Mouse (Mus musculus): ENCODE results near the gene Bri3bp.
A peak's percentile ranks its signal among the peaks of the same experiment; 100 is the strongest.
"Not testable (repeated sequence)": the region's sequence is repeated elsewhere in the genome, so short reads cannot be mapped to it uniquely, and the experiment has no call there.

The Bri3bp gene

DNA sequence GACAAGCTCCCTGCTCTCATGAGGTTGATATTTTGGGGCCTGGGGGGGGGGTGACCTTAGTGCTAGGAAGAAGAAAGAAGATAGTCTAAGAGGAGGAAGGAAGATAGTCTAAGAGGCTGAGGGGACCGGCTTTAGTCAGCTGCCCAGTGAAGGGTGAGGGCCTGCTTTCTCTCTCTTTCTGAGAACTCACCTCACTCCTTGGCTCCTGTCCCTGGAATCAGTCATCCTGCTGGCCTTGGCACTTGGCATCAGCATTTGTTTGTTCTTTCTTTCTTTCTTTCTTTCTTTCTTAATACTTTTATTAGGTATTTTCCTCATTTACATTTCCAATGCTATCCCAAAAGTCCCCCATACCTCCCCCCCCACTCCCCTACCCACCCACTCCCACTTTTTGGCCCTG, 44.7 kb downstream of the Bri3bp start:
- DNase-seq (ENCODE audit: low read depth, low spot score): no peak

GRCm38 (mm10) chr5:125487375-125488115, 46.2 kb downstream of the Bri3bp start:
- DNase-seq (ENCODE audit: low read depth, low spot score): no peak

DNA sequence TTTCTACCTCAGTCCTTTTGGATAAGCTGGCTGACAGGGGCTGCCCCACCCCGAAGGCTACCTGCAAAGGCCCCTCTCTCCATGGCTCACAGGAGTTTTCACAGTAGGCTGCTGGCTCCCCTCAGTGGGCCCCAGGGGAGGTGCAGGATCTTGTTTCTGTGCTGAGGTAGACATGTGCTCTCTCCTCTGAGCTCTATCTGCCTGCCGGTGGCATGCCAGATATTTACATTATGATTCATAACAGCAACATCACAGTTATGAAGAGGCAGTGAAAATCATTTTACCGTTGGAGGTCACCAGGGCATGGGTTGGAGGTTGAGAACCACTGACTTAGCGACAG, 46.7 kb downstream of the Bri3bp start:
- no peak for DNase-seq (ENCODE audit: low read depth, low spot score)

GRCm38 (mm10) chr5:125488953-125489352, 47.6 kb downstream of the Bri3bp start:
- not testable (repeated sequence) for DNase-seq (ENCODE audit: low read depth, low spot score)

GRCm38 (mm10) chr5:125491107-125491506, 49.7 kb downstream of the Bri3bp start:
- DNase-seq (ENCODE audit: low read depth, low spot score): no peak

DNA sequence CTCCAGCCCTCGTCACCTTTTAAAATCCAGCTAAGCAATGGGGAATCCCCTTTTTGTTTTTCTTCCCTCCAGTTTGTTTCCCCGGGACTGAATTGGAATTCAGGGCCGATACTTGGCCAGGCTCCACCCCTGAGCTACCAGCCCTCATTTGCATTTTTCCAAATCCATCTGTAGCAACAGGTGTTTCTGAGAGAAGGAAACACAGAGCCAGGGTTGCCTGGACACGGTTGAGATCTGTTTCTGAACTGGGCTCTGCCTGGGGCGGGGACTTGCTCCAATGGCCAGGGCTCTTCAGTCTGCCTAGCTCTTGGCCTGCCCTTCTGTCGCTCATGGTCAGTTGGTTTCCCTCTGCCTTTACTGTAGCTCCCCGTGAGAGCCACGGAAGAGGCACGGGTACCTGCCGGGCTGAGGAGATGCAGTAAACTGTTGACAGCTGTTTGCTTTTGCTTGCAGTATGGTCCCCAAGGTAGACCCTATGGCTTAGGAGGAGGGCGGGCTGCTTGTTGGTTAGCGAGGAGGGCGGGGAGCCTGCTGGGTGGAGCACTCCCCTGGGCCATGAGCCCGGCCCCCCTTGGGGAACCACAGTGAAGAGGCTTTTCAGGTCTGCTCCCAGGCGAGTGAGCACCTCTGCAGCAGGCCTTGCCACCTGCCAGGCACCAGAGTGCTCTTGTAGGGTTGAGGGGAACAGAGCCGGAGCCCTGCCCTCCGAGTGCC, 51.2 kb downstream of the Bri3bp start:
- DNase-seq (ENCODE audit: low read depth, low spot score): no peak

DNA sequence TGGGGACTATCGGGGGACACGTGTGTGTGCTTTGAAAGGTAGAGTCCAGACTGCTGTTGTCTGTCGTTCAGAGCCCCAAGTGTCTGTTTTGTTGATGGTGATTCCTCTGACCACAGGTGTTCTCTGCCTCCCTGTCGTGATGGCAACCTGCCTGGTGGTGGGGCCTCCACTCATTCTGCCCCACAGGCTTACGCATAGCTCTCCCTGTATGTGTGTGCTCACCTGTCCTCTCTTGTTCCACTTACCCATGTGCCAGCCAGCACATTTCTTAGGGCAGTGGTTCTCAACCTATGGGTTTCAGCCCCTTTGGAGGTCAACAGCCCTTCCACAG, 51.7 kb downstream of the Bri3bp start:
- DNase-seq (ENCODE audit: low read depth, low spot score): no peak

DNA sequence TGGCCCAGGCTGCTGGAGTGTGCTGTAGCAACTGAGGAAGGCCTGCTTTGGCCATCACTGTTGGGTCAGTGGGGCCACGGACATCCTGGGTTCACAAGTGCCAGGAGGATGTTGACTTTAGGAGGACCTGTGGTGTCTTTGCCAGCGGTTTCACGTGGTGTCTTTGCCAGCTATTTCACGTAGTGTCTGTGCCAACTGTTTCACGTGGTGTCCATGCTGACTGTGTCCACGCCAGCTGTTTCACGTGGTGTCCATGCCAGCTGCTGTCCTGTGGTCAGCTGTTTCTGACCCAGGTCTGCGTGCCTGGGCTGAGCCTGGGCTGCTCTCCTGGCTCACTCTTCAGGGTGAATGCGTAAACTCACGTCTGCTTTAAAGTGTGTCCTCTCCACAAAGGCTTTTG, 54.3 kb downstream of the Bri3bp start:
- no peak for DNase-seq (ENCODE audit: low read depth, low spot score)

GRCm38 (mm10) chr5:125497821-125498600, 56.6 kb downstream of the Bri3bp start:
- DNase-seq (ENCODE audit: low read depth, low spot score): peak; percentile 53

DNA sequence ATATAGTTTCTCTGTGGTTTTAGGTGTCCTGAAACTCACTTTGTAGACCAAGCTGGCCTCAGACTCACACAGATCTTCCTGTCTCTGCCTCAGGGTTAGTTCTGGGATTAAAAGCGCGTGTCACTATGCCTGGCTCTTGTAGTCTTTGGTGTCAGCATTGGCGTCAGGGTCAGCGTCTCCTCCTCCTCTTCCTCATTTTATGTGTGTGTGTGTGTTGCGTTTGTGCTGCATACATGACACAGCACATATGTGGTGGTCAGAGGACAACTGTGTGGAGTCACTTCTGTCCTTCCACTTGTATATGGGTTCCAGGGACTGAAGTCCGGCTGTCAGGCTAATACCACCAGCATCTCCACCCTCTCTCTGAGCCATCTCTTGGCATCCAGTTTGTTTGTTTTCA, 60.1 kb downstream of the Bri3bp start:
- DNase-seq (ENCODE audit: low read depth, low spot score): no peak

- DNase-seq (ENCODE audit: low read depth, low spot score): no peak
Observed at GRCm38 (mm10) chr5:125502186-125502585, 60.8 kb downstream of the Bri3bp start.

DNA sequence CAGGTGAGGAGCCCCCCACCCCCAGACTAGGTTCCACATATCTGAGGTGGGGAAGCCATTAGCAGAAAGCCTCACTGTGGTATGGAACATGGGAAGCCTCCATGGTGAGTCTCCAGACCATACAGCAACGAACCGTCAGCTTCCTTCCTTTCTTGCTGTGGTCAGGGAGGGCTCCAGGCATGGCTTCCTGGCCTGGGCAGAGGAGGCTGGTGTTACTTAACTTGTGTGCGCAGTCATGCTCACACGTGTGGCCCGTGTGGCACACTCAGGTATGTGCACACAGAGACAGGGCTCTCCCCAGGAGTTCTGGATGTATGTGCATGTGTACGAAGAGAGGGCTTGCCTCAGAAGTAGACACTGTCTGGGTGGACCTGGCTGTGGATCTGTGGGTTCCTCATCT, 62.3 kb downstream of the Bri3bp start:
- no peak for DNase-seq (ENCODE audit: low read depth, low spot score)

DNA sequence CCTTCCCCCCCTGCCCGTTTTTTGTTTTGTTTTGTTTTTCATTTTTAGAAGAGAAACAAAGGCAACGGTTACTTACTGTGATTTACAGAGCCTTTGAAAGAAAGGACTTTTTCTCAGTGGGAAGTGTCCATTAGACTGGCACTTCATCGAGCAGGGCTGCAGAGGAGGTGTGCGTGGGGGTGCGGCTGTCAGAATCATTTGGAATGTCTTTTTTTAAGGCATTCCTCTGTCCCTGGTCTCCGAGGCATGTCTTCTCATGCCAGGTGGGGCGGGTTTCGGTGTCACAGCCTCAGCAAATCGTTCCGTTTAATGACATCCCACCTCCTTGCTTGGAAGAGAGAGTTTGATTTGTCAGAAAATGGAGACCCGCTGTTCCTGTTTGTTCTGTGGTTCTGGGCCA, 63.3 kb downstream of the Bri3bp start:
- no peak for DNase-seq (ENCODE audit: low read depth, low spot score)

DNA sequence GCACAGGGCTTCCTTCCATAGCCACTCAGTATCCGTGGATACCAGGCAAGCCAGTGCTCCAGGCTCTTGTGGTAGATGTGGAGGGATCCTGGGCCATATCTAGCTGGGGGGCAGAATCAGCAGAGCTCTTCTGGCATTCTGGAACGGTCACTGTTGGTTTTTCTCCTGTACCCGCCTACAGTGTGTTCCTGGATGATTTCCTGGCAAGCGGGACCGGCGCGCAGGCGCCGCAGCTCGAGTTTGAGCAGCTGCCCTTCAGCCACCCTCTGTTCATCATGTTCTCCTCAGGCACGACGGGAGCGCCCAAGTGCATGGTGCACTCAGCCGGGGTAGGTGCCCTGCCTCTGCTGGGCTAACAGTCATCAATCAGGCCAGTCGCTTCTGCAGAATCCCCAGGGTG, 64.6 kb downstream of the Bri3bp start:
- no peak for DNase-seq (ENCODE audit: low read depth, low spot score)

GRCm38 (mm10) chr5:125507582-125507981, 66.2 kb downstream of the Bri3bp start:
- no peak for DNase-seq (ENCODE audit: low read depth, low spot score)

DNA sequence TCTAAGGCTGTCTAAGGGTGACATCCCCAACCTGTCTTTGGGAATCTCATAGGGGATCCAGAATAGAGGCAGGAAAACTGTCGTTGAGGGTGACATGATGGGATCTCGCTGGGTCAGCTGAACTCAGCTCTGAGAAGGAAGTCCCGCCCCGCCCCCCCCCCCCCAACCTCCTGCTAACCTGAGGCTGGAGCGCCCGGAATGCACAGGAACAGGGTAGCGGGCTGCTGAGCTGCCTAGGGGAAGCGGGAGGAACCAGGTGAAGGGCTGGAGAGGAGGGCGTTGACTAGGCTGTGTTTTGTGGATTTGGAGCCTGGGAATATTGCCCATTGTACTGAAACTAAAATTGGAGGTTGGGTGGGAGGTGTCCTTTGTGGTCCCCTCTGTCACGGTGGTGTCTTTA, 66.6 kb downstream of the Bri3bp start:
- DNase-seq (ENCODE audit: low read depth, low spot score): no peak

DNA sequence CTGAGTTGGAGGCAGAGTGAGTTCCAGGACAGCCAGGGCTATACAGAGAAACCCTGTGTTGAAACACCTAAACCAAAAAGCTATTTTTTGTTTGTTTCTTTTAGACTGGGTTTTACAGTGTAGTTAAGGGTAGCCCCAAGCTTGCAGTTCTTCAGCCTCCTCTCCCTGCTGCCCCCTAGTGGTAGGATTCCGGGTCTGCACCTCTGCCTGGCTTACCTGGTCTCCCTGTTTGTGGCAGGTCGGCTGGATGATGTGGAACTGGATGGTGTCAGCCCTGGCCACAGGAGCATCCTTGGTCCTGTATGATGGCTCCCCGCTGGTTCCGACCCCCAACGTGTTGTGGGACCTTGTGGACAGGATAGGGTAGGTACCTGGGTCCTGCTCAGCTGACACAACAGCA, 68.2 kb downstream of the Bri3bp start:
- peak; percentile 41 for DNase-seq (ENCODE audit: low read depth, low spot score)
